Mouse (Mus musculus): ENCODE measurements around the gene Cct8l1. TPM values are rescaled to one million over a fixed set of nuclear protein-coding genes. Genes with fewer than 3 reads are reported as not detected.

Gene Cct8l1
- polyA plus RNA-seq, 1 experiment from 2014 or later, result 0.20 TPM

GRCm38 (mm10) chr5:25554210-25554609 is 38.3 kb downstream of the Cct8l1 start:
- Histone ChIP-seq H3K4me3 (no peak overlapping the region), H3K9me3 (no peaks in the 10 kb centered on the region), H3K4me2 (no peak overlapping the region), H3K4me1 (replicated peaks) (no peaks in the 10 kb centered on the region), H3K27ac (replicated peaks) (no peak overlapping the region), H3K36me3 (no peaks in the 10 kb centered on the region), H3K27me3 (no peaks in the 10 kb centered on the region), H3K9ac (no peak overlapping the region)
- WGBS, result 89% methylated on average over 1 of the region's 1 CpGs
- ATAC-seq (ENCODE audit: low read depth), result no peak

- H3K36me3 ChIP-seq, result no peaks in the 10 kb centered on the region
- no peaks in the 10 kb centered on the region for H3K9me3 ChIP-seq
- H3K4me1 ChIP-seq (replicated peaks), result no peaks in the 10 kb centered on the region
- no peaks in the 10 kb centered on the region for H3K27me3 ChIP-seq
- WGBS, result 52% methylated on average over 1 of the region's 1 CpGs
- no peak overlapping the region for H3K4me3 ChIP-seq
- no peak overlapping the region for H3K27ac ChIP-seq (replicated peaks)
- no peak for ATAC-seq (ENCODE audit: low read depth)
- no peak overlapping the region for H3K9ac ChIP-seq
- no peak overlapping the region for H3K4me2 ChIP-seq
Observed at GRCm38 (mm10) chr5:25554689-25555088, 38.8 kb downstream of the Cct8l1 start.

GRCm38 (mm10) chr5:25555684-25556083 is 39.8 kb downstream of the Cct8l1 start:
- WGBS, result 85% methylated on average over 5 of the region's 5 CpGs
- no peaks in the 10 kb centered on the region for H3K27me3 ChIP-seq
- no peak overlapping the region for H3K4me3 ChIP-seq
- H3K4me2 ChIP-seq, result no peak overlapping the region
- H3K9ac ChIP-seq, result no peak overlapping the region
- no peak overlapping the region for H3K27ac ChIP-seq (replicated peaks)
- no peaks in the 10 kb centered on the region for H3K9me3 ChIP-seq
- H3K36me3 ChIP-seq, result no peaks in the 10 kb centered on the region
- H3K4me1 ChIP-seq (replicated peaks), result no peaks in the 10 kb centered on the region
- ATAC-seq (ENCODE audit: low read depth), result no peak

- no peak overlapping the region for H3K27ac ChIP-seq (replicated peaks)
- no peaks in the 10 kb centered on the region for H3K27me3 ChIP-seq
- no peak overlapping the region for H3K4me3 ChIP-seq
- H3K4me2 ChIP-seq, result no peak overlapping the region
- no peak overlapping the region for H3K9ac ChIP-seq
- no peaks in the 10 kb centered on the region for H3K9me3 ChIP-seq
- no peaks in the 10 kb centered on the region for H3K36me3 ChIP-seq
- H3K4me1 ChIP-seq (replicated peaks), result no peaks in the 10 kb centered on the region
- no peak for ATAC-seq (ENCODE audit: low read depth)
- 79% methylated on average over 5 of the region's 5 CpGs for WGBS
Observed at GRCm38 (mm10) chr5:25556363-25556762, 40.5 kb downstream of the Cct8l1 start.

Other genes starting within 250 kb of the Cct8l1 start
- gene Kmt2c, start 17.3 kb upstream of the Cct8l1 start, polyA plus RNA-seq (2015; fragmentation: Nextera tagmentation; extraction: Ambion mirVana), result 16.8 and 19.7 TPM in 2 replicates
- 3.2 and 6.4 TPM in 2 replicates for gene Xrcc2, start 189.8 kb downstream of the Cct8l1 start, polyA plus RNA-seq (2015; fragmentation: Nextera tagmentation; extraction: Ambion mirVana)
- gene Actr3b, start 243.9 kb downstream of the Cct8l1 start, polyA plus RNA-seq (2015; fragmentation: Nextera tagmentation; extraction: Ambion mirVana), result 22.7 and 25.0 TPM in 2 replicates